Mouse (Mus musculus) CD4-positive, CD25-positive, alpha-beta regulatory T cell, adult 2 months (primary cell): ENCODE results near the gene Tox4.
"Not testable (repeated sequence)": the region's sequence is repeated elsewhere in the genome, so short reads cannot be mapped to it uniquely, and the experiment has no call there.

Experiments
- DNase-seq: peaks from one replicate; pipeline ENCODE4 v3.0.0-alpha.2; 2012; ENCODE audit warnings: low read depth, low spot score

Gene Tox4

DNA sequence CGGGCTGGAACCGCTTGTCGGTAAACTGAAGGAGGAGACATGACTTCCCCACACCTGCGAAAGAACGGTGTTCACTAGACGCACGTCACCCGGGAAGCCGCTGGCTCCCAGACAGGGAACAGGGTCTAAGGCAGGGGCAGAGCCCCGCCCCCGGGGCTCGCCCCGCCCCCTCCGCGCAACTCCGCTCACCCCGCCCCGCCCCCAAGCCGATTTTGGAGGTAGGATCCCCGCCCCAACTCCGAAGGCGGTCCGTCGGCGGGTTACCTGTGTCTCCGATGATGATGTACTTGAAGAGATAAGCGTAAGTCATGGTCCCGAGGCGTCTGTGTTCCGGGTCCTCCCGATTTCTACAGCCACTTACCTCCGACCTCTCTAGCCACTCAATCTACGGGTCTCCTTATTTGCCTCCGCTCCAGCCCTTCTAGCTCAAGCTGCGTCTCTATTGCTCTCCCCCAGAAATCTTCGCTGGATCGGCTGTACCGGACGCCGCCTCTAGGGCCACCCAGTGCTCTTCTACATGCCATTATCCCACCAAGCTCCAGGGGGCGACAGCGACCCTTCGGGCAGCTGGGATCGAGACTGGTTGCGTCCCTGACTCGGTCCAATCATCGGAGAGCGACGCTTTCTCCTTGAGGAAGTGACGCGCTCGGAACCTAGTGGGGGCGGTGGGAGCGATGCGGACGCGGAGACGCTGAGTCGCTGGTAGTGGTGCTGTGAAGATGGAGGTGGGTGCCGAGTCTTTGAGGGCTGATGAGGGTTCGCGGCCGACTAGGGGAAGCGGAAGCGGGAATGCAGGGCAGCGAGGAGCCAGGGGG lies at the start of gene Tox4, which contains the start of gene Rab2b:
Tox4 (plus strand) TSS at position 215 of the 815 bp plus-strand sequence.
Rab2b (minus strand) TSS at position 614 of the 815 bp plus-strand sequence.
- DNase-seq, result peak; percentile 100

DNA sequence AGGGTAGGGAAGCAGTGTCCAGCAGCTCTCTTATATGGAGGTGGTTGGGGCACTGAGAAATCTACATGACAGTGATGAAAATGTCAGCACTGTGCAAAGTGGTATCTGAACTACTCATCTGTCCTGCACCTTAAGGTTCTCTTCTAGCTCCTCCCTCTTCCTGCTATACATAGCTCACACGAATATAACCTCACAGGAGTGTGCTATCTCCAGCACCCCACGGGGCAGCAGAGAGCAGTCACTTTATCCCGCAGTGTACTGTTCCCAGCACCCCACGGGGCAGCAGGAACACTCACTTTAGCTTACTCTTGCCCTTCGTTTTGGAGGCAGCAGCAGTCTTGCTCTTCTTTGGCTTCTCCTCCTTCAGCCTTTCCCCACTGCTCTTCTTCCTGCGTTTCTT lies 46.7 kb upstream of the Tox4 start:
- peak; percentile 6 for DNase-seq

- DNase-seq, result no peak
These were observed 43.8 kb upstream of the Tox4 start for GRCm38 (mm10) chr14:52235165-52235564.

- no peak for DNase-seq
These were observed 42.7 kb upstream of the Tox4 start for GRCm38 (mm10) chr14:52236216-52236615.

DNA sequence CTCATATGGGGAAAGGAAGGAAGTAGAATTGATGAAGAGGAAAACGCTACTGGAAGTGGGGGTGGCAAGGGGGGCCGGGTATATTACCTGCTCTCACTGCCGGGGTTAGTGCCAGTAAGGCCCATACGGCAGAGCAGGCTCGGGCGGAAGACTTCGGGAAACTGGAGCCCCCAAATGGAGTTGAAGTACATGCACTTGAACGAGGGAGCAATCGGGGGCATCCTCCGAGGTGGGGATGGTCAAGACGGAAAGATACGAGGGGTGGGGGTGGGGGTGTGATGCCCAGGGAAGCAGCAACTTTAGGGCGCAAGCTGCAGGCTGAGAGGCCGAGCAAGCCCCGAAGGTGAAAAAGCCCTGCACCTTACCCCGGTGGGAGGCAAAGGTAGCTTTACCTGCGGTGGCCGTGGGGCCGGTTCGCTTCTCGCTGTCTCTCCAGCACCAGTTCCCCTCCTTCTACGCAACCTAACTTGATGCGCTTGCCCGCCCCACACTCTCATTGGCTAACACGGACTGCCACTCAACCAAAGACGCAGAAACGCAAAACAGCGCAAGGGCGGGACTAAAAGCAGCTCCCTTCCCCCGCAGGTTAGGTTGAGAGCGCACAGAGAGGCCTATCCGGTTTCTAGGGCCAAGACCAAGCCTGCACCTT lies 34.8 kb upstream of the Tox4 start:
- peak; percentile 99 for DNase-seq

DNA sequence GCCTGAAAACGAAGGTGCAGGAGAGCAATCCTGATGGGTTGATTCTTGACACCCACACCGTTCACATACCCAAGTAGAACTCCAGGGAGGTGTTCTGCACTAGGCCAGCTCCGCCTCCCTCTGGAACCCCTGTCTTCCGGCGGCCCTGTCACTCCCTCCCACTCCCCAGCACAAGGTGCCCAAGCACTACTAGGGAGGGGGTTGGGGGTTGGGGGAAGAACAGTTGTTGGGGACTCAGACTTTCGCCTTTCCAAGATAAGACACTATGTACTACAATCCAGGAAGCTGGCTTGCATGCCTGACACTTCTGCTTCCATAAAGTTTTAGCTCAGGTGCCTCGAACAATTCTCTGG lies 34.3 kb upstream of the Tox4 start:
- no peak for DNase-seq

DNA sequence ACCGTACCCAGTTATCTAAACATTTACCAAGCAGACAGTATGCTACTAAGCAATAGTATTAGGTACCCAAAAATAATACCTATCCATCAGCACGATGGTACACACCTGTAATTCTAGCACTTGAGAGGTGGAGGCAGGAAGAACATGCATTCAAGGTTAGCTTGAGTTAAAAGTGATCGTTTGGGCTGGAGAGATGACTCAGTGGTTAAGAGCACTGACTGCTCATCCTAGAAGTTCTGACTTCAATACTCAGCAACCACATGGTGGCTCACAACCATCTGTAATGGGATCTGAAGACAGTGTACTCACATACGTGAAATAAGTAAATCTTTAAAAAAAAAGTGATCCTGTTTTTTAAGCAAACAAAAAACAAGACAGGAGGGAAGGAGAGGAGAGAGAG lies 32.8 kb upstream of the Tox4 start:
- DNase-seq, result no peak

DNA sequence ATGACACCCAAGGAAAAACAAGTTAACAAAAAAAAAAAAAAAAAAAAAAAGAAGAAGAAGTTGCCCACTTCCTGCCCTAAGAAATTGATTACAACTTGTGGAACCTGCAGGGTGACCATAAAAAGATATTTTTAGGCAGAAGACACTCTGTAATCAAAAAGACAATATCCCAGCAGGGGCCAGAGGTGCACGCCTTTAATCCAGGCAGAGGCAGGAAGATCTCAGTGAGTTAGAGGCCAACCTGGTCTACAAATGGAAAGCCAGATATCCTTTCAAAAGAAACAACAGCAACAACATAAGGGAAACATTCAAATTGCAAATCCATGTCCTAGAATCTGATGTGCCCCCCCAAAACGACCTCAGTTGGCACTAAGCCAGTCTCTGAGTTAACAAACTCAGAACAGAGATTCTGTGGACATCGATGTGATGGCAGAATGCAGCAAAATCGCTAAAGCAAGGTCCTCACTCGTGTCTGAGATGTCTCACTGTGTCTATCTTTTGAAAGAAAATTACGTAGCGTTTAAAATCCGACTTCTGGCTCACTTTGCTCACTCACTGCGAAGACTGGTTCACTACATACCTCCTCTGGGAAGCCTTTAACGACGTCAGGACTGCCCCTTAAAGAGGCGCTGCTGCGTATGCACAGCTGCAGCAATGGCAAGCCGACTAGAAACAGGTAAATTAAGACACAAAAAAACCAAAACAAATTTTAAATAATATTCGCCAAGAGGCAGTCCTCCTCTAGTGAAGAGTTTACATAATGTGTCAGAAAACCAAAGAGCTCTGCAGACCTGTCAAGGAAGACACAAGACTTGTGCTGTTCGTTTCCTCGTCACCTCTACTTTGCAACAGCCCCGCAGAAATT lies 22.4 kb upstream of the Tox4 start:
- DNase-seq, result peak; percentile 39

DNA sequence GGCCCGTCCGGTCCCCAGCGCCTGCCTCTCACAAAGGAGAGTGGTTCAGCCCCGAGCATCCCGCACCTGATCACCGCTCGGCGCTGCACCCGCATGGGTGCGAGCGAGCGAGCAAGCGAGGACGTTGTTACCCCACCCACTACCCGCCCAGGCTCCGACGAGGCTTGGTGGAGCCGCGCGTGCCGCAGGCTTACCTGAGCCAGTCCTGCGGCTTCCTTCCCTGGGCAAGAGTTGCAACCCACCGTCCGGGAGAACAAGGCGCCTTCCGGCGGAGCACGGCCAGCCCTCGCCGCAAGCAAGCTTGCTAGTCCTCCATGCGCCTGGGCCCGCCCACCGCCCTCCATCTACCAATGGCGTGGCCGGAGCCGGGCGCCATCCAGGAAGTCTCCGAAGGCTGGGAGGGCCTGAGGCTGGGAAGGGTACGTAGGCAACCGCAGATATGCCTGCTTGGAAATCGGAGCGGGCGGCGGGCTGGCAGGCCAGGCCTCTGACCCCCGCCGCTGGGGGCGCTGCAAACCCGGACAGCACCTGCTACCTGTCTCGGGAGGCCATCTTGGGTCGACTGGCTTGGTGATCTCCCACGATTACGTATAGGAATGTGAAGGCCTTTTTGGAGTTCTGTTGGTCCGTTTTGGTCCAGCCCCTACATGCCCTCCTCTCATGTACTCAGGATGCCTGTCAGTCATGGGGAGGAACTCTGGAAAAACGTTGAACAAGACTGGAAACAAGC lies 21.3 kb upstream of the Tox4 start, which contains the start of gene Chd8:
Chd8 (minus strand) TSS at position 297 of the 730 bp plus-strand sequence.
- DNase-seq, result peak; percentile 98

DNA sequence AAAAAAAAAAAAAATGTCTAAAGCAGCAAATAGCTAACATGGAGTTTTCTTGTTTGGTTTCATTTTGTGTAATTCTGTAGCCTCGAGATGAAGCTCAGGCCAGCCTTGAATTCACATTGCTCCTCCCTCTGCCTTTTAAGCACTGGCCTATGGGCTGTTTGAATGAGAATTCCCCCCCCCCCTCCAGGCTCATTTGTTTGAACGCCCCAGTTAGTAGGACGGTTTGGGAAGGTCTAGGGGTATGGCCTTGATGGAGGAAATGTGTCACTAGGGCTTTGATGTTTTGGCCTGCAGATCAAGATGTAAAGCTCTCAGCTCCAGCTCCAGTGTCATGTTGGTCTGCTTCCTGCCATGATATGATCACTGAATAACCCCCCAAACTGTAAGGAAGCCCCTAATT lies 6.2 kb upstream of the Tox4 start:
- DNase-seq, result peak; percentile 24

DNA sequence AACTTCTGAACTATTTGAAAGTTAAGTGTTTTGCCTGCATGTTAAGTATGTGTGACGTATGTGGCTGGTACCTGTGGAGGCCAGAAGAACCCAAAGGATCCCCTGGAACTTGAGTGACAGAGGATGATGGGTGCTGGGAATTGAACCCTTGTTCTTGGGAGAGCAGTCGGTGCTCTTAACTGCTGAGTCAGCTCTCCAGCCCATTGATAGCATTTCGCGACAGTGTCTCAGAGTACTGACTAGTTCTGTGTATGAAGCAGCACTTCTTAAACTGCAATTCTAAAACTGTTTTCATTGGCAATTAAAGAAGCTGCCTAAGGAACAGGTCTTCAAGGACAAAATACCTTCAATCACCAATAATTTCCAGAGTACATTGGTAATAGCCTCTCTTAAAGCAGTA lies 1.7 kb upstream of the Tox4 start:
- no peak for DNase-seq

DNA sequence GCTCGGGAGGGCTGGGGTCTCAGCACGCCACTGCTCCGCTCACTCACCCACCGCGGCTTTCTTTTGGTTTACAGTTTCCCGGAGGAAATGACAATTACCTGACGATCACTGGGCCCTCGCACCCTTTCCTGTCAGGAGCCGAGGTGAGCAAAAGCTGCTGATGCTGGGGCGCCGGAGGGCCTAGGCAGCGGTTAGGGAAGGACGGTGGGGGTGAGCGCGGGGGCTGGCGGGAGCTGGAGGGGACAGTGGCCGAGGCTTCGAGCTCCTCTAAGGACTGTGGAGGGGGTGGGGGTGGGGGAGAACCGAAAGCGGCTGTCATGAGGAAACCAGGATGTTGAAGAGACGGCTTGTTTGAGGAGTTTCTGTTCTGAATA lies 788 bp downstream of the Tox4 start:
- peak; percentile 63 for DNase-seq

- DNase-seq, result no peak
These were observed 4.7 kb downstream of the Tox4 start for GRCm38 (mm10) chr14:52283629-52284028.

DNA sequence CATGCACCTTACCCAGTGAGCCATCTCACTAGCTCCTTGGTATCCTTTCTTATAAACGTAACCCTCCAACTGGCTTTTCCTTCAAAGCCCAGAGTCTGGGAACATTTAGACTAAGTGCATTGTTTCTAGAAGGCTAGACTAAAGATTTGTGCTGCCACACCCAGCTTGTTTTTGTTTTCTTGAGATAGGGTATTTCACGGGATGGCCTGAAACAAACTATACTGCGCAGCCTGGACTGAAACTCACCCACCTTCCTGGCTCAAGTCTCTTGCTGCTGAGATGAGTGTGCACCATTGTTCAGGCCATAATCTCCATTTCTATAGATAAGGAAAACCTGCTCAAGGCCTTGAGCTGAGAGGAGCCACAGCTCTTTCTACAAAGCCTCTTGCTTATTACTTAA lies 5.2 kb downstream of the Tox4 start:
- DNase-seq, result no peak

DNA sequence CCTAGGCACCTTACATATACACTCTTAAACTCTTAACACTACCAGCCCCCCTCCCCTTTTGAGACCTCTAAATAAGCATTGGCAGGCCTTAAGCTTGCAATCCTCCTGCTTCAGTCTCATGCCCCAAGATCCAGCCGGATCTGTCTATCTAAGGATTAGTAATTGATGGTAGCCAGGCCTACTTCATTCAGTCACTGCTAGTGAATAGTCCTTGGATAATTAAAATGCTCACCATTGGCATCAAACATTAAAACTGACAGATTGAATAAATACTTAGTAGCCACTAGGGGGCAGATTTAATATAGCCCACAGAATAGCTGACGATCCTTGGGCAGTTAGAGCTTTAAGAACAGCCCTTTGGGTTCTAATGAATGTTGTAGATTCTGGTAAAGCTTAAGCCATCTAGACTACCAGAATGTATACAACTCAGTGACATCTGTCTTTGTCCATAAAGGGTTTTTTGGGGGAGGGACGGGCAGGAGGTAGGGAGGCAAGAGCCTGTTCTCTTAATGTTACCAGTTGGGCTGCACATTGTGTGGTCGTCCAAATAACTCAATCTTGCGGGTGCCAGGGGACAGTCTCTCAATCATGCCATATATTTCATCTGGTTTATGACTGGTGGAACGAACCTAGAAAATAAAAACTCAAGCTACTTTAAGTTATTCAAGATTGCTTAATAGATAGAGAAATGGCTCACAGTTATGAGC lies 16.8 kb downstream of the Tox4 start:
- DNase-seq, result peak; percentile 55

GRCm38 (mm10) chr14:52303517-52303916 lies 24.6 kb downstream of the Tox4 start:
- DNase-seq, result not testable (repeated sequence)

DNA sequence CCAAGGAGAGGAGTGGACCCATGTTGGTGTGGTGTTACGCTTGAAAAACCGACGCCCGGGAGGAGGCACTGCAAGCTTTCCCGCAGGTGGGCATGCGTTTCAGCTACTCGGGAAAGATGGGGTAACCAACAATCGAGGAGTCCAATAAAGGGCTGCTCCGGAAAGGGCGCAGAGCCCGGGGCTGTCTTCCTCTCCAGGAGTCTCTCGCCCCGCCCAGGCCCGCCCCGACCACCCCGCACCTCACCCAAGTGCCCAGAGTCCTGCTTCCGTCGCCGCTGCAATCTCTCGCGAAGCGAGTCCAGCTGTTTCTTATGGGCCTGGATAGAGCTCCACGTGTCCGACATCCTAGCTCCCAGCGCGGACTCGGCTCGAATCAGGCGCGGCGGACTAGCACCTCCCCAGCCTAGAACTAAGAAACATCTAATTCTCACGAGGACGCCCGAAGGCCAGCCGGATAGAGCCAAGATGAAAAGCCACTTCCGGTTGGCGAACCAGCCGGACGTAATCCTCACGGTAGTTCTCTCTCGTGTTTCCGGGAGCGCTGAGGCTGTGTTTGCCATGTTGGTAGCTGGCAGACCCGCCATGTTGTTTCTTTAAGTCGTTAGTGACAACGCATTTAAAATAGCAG lies 25.8 kb downstream of the Tox4 start, which contains the start of gene Mettl3:
Mettl3 (minus strand) TSS at position 485 of the 628 bp plus-strand sequence.
- DNase-seq, result peak; percentile 94

GRCm38 (mm10) chr14:52306100-52306499 lies 27.2 kb downstream of the Tox4 start:
- DNase-seq, result no peak

GRCm38 (mm10) chr14:52310343-52310742 lies 31.4 kb downstream of the Tox4 start:
- peak; percentile 44 for DNase-seq

GRCm38 (mm10) chr14:52310906-52311305 lies 32.0 kb downstream of the Tox4 start:
- DNase-seq, result no peak
